Mouse (Mus musculus): ENCODE results near the gene Unc5a. TPM values are rescaled to one million over a fixed set of nuclear protein-coding genes. Genes with fewer than 3 reads are reported as not detected.

The Unc5a gene
- polyA plus RNA-seq, 1 experiment from 2014 or later = 1.0 TPM

GRCm38 (mm10) chr13:54923705-54924104 is 25.5 kb upstream of the Unc5a start:
- no peak overlapping the region for H3K4me3 ChIP-seq (ENCODE audit: low read depth, low read length)
- no peak overlapping the region for H3K9ac ChIP-seq (replicated peaks; ENCODE audit: low read length)
- H3K9me3 ChIP-seq (replicated peaks; ENCODE audit: control insufficient read depth, low read length) = no peaks in the 10 kb centered on the region
- H3K4me1 ChIP-seq (ENCODE audit: control insufficient read depth, insufficient read depth, low read length) = no peaks in the 10 kb centered on the region
- H3K4me2 ChIP-seq (ENCODE audit: low read depth, low read length) = no peak overlapping the region
- DNase-seq (ENCODE audit: low spot score) (no peak), ATAC-seq (replicated peaks; ENCODE audit: insufficient number of reproducible peaks, low FRiP score, low TSS enrichment, low read depth) (no peak)
- WGBS = 75% methylated on average over 2 of the region's 2 CpGs
- no peak overlapping the region for H3K27ac ChIP-seq (replicated peaks; ENCODE audit: low read depth, low read length)
- H3K27me3 ChIP-seq (ENCODE audit: control insufficient read depth, insufficient read depth, low read length) = no peaks in the 10 kb centered on the region
- H3K36me3 ChIP-seq (replicated peaks; ENCODE audit: control insufficient read depth, insufficient read depth, low read depth, low read length) = no peaks in the 10 kb centered on the region

DNA sequence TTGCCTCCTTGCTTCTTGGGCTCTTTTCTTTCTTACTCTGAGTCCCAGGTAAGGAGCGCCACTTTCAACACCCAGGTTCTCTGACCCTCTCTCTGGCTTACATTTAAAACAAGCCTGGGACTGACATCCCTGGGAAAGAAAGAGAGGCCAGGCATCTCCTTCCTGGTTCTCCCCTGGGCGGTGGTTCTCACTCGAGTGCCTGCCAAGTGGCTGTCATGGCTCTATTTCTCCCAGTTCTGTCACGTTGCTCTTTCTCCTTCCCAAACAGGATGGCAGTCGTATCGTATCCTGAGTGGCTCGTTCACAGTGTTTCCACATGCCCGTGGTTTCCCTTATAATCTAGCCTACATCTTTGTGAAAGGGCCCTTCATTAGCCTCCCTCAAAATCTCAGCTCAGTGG is 23.7 kb upstream of the Unc5a start:
- whole genome bisulfite sequencing = 72% methylated on average over 8 of the region's 8 CpGs
- Histone ChIP-seq H3K9ac (replicated peaks; ENCODE audit: low read length) (no peak overlapping the region), H3K4me1 (ENCODE audit: control insufficient read depth, insufficient read depth, low read length) (no peaks in the 10 kb centered on the region), H3K27ac (replicated peaks; ENCODE audit: low read depth, low read length) (no peak overlapping the region), H3K36me3 (replicated peaks; ENCODE audit: control insufficient read depth, insufficient read depth, low read depth, low read length) (no peaks in the 10 kb centered on the region), H3K9me3 (replicated peaks; ENCODE audit: control insufficient read depth, low read length) (no peaks in the 10 kb centered on the region), H3K4me3 (ENCODE audit: low read depth, low read length) (no peak overlapping the region), H3K4me2 (ENCODE audit: low read depth, low read length) (no peak overlapping the region), H3K27me3 (ENCODE audit: control insufficient read depth, insufficient read depth, low read length) (no peaks in the 10 kb centered on the region)
- no peak for ATAC-seq (replicated peaks; ENCODE audit: insufficient number of reproducible peaks, low FRiP score, low TSS enrichment, low read depth)
- DNase-seq (ENCODE audit: low spot score) = no peak

- no peaks in the 10 kb centered on the region for H3K4me1 ChIP-seq (ENCODE audit: control insufficient read depth, insufficient read depth, low read length)
- ATAC-seq (replicated peaks; ENCODE audit: insufficient number of reproducible peaks, low FRiP score, low TSS enrichment, low read depth) (no peak), DNase-seq (ENCODE audit: low spot score) (no peak)
- H3K9me3 ChIP-seq (replicated peaks; ENCODE audit: control insufficient read depth, low read length) = no peaks in the 10 kb centered on the region
- H3K9ac ChIP-seq (replicated peaks; ENCODE audit: low read length) = no peak overlapping the region
- H3K4me2 ChIP-seq (ENCODE audit: low read depth, low read length) = no peak overlapping the region
- H3K4me3 ChIP-seq (ENCODE audit: low read depth, low read length) = no peak overlapping the region
- 66% methylated on average over 4 of the region's 4 CpGs for WGBS
- H3K27ac ChIP-seq (replicated peaks; ENCODE audit: low read depth, low read length) = no peak overlapping the region
- no peaks in the 10 kb centered on the region for H3K27me3 ChIP-seq (ENCODE audit: control insufficient read depth, insufficient read depth, low read length)
- H3K36me3 ChIP-seq (replicated peaks; ENCODE audit: control insufficient read depth, insufficient read depth, low read depth, low read length) = no peaks in the 10 kb centered on the region
These were observed 22.6 kb upstream of the Unc5a start for GRCm38 (mm10) chr13:54926654-54927053.

- 47% methylated on average over 4 of the region's 4 CpGs for WGBS
- no peak overlapping the region for H3K9ac ChIP-seq (replicated peaks; ENCODE audit: low read length)
- no peaks in the 10 kb centered on the region for H3K4me1 ChIP-seq (ENCODE audit: control insufficient read depth, insufficient read depth, low read length)
- no peaks in the 10 kb centered on the region for H3K27me3 ChIP-seq (ENCODE audit: control insufficient read depth, insufficient read depth, low read length)
- no peak overlapping the region for H3K4me3 ChIP-seq (ENCODE audit: low read depth, low read length)
- no peaks in the 10 kb centered on the region for H3K9me3 ChIP-seq (replicated peaks; ENCODE audit: control insufficient read depth, low read length)
- no peak for DNase-seq (ENCODE audit: low spot score)
- no peak overlapping the region for H3K27ac ChIP-seq (replicated peaks; ENCODE audit: low read depth, low read length)
- H3K36me3 ChIP-seq (replicated peaks; ENCODE audit: control insufficient read depth, insufficient read depth, low read depth, low read length) = no peaks in the 10 kb centered on the region
- ATAC-seq (replicated peaks; ENCODE audit: insufficient number of reproducible peaks, low FRiP score, low TSS enrichment, low read depth) = no peak
- H3K4me2 ChIP-seq (ENCODE audit: low read depth, low read length) = no peak overlapping the region
These were observed 19.1 kb upstream of the Unc5a start for GRCm38 (mm10) chr13:54930123-54930522.

- ATAC-seq (replicated peaks; ENCODE audit: insufficient number of reproducible peaks, low FRiP score, low TSS enrichment, low read depth) (no peak), DNase-seq (ENCODE audit: low spot score) (no peak)
- WGBS = 79% methylated on average over 8 of the region's 8 CpGs
- no peak overlapping the region for H3K27ac ChIP-seq (replicated peaks; ENCODE audit: low read depth, low read length)
- no peaks in the 10 kb centered on the region for H3K9me3 ChIP-seq (replicated peaks; ENCODE audit: control insufficient read depth, low read length)
- H3K27me3 ChIP-seq (ENCODE audit: control insufficient read depth, insufficient read depth, low read length) = no peaks in the 10 kb centered on the region
- H3K9ac ChIP-seq (replicated peaks; ENCODE audit: low read length) = no peak overlapping the region
- no peak overlapping the region for H3K4me3 ChIP-seq (ENCODE audit: low read depth, low read length)
- H3K4me1 ChIP-seq (ENCODE audit: control insufficient read depth, insufficient read depth, low read length) = no peaks in the 10 kb centered on the region
- H3K36me3 ChIP-seq (replicated peaks; ENCODE audit: control insufficient read depth, insufficient read depth, low read depth, low read length) = no peaks in the 10 kb centered on the region
- H3K4me2 ChIP-seq (ENCODE audit: low read depth, low read length) = no peak overlapping the region
These were observed 14.3 kb upstream of the Unc5a start for GRCm38 (mm10) chr13:54934873-54935272.

DNA sequence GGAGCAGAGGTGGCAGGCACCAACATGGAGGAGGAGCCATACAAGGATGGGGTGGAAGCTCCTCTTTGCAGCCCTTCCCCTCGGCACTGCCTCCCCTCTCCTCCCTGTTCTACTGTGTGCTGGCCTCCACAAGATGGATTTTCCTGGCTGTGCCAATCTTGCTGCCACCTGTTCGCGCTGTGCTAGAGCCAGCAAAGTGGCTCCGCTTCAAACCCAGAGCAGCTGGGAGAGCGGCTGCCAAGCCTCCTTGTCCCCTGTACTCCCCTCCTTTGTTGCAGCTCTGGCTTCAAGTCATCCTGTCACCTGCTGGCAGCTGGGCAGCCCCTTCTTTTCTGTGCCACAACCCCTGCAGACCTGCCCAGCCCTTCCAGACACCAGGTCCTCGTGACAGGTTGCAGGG is 13.0 kb upstream of the Unc5a start:
- H3K27me3 ChIP-seq (ENCODE audit: control insufficient read depth, insufficient read depth, low read length) = no peaks in the 10 kb centered on the region
- 71% methylated on average over 6 of the region's 6 CpGs for WGBS
- no peak overlapping the region for H3K9ac ChIP-seq (replicated peaks; ENCODE audit: low read length)
- no peak overlapping the region for H3K4me3 ChIP-seq (ENCODE audit: low read depth, low read length)
- no peaks in the 10 kb centered on the region for H3K36me3 ChIP-seq (replicated peaks; ENCODE audit: control insufficient read depth, insufficient read depth, low read depth, low read length)
- no peaks in the 10 kb centered on the region for H3K4me1 ChIP-seq (ENCODE audit: control insufficient read depth, insufficient read depth, low read length)
- DNase-seq (ENCODE audit: low spot score) (no peak), ATAC-seq (replicated peaks; ENCODE audit: insufficient number of reproducible peaks, low FRiP score, low TSS enrichment, low read depth) (no peak)
- H3K9me3 ChIP-seq (replicated peaks; ENCODE audit: control insufficient read depth, low read length) = no peaks in the 10 kb centered on the region
- H3K4me2 ChIP-seq (ENCODE audit: low read depth, low read length) = no peak overlapping the region
- H3K27ac ChIP-seq (replicated peaks; ENCODE audit: low read depth, low read length) = no peak overlapping the region

- no peak for ATAC-seq (replicated peaks; ENCODE audit: insufficient number of reproducible peaks, low FRiP score, low TSS enrichment, low read depth)
- Histone ChIP-seq H3K27me3 (ENCODE audit: control insufficient read depth, insufficient read depth, low read length) (no peaks in the 10 kb centered on the region), H3K4me1 (ENCODE audit: control insufficient read depth, insufficient read depth, low read length) (no peaks in the 10 kb centered on the region), H3K9ac (replicated peaks; ENCODE audit: low read length) (no peak overlapping the region), H3K27ac (replicated peaks; ENCODE audit: low read depth, low read length) (no peak overlapping the region), H3K36me3 (replicated peaks; ENCODE audit: control insufficient read depth, insufficient read depth, low read depth, low read length) (no peaks in the 10 kb centered on the region), H3K4me2 (ENCODE audit: low read depth, low read length) (no peak overlapping the region), H3K9me3 (replicated peaks; ENCODE audit: control insufficient read depth, low read length) (no peaks in the 10 kb centered on the region), H3K4me3 (ENCODE audit: low read depth, low read length) (no peak overlapping the region)
- 48% methylated on average over 11 of the region's 11 CpGs for WGBS
- DNase-seq (ENCODE audit: low spot score) = no peak
These were observed 11.3 kb upstream of the Unc5a start for GRCm38 (mm10) chr13:54937885-54938284.

DNA sequence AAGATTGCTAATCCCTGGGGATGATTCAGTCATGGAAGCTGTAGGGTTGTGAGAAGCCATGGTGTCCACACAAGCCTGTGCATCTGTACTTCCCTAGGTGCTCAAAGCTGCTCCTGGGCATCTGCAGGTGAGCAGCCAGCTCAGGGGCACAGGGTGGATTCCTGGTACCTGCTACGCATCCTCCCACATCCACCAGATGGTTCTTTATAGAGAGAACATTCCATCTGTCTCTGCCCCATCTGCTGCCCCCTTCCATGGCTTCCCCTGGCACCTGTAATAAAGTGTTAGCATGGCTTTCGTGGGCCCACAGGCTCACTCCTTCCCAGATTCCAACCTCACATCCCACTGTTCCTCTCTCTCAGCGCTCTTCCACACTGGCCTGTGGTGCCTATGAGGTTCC is 10.7 kb upstream of the Unc5a start:
- no peaks in the 10 kb centered on the region for H3K36me3 ChIP-seq (replicated peaks; ENCODE audit: control insufficient read depth, insufficient read depth, low read depth, low read length)
- H3K4me1 ChIP-seq (ENCODE audit: control insufficient read depth, insufficient read depth, low read length) = no peaks in the 10 kb centered on the region
- WGBS = 81% methylated on average over 3 of the region's 3 CpGs
- H3K9me3 ChIP-seq (replicated peaks; ENCODE audit: control insufficient read depth, low read length) = no peaks in the 10 kb centered on the region
- no peak overlapping the region for H3K9ac ChIP-seq (replicated peaks; ENCODE audit: low read length)
- H3K27ac ChIP-seq (replicated peaks; ENCODE audit: low read depth, low read length) = no peak overlapping the region
- no peak overlapping the region for H3K4me3 ChIP-seq (ENCODE audit: low read depth, low read length)
- no peaks in the 10 kb centered on the region for H3K27me3 ChIP-seq (ENCODE audit: control insufficient read depth, insufficient read depth, low read length)
- ATAC-seq (replicated peaks; ENCODE audit: insufficient number of reproducible peaks, low FRiP score, low TSS enrichment, low read depth) (no peak), DNase-seq (ENCODE audit: low spot score) (no peak)
- no peak overlapping the region for H3K4me2 ChIP-seq (ENCODE audit: low read depth, low read length)

Data from embryonic facial prominence, embryonic 11.5 days (tissue).